Mouse (Mus musculus): ENCODE measurements around the gene Gucy2c.

DNA sequence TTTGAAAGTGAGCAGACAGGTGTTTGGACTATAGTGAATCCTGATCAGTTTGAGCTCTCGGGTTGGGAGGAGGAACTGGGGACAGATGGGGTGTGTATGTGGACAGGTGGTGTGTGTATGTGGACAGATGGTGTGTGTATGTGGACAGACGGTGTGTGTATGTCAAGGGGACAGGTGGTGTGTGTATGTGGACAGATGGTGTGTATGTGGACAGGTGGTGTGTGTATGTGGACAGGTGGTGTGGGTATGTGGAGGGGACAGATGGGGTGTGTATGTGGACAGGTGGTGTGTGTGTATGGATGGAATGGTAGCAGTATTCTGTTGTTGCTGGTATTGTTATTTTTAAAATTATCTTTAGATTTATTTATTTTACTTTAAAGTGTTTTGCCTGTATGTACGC lies 79.7 kb downstream of the Gucy2c start:
- TF ChIP-seq CTCF (IDR thresholded peaks at IDR 0.05; ENCODE audit: control insufficient read depth, insufficient read depth, low read length): no peak
- TF ChIP-seq POLR2A (IDR thresholded peaks at IDR 0.05; ENCODE audit: borderline replicate concordance, control insufficient read depth, low read depth, low read length): no peak
